Mouse (Mus musculus) C2C12 (cell line): ENCODE data around the gene Bcl2l13.

Experiments
- CEBPB ChIP-seq: IDR thresholded peaks from one replicate; pipeline ENCODE4 v1.6.1; 2011; ENCODE audit warnings: low read depth, mild to moderate bottlenecking, control low read depth, moderate library complexity
- CTCF ChIP-seq: IDR thresholded peaks from one replicate; pipeline ENCODE4 v1.5.1; 2011; ENCODE audit not compliant: control insufficient read depth, insufficient read depth, insufficient read length
- MAX ChIP-seq: IDR thresholded peaks from one replicate; pipeline ENCODE4 v1.6.1; 2011; ENCODE audit warnings: mild to moderate bottlenecking, control low read depth
- MYOD1 ChIP-seq: IDR thresholded peaks from one replicate; pipeline ENCODE4 v1.6.1; 2011; ENCODE audit warnings: low read depth; ENCODE audit not compliant: control insufficient read depth, insufficient read length
- MYOG ChIP-seq: IDR thresholded peaks from one replicate; pipeline ENCODE4 v1.6.1; 2011; ENCODE audit not compliant: control insufficient read depth, insufficient read length; ENCODE audit errors: extremely low read depth
- USF1 ChIP-seq: IDR thresholded peaks from one replicate; pipeline ENCODE4 v1.6.1; 2011; ENCODE audit warnings: low read depth, mild to moderate bottlenecking, control low read depth, moderate library complexity

- TF ChIP-seq CTCF = no peak
- no peak for TF ChIP-seq MAX
- TF ChIP-seq CEBPB = no peak
- TF ChIP-seq MYOG = no peak
- no peak for TF ChIP-seq USF1
- TF ChIP-seq MYOD1 = no peak
Measured at GRCm38 (mm10) chr6:120807738-120808081, 28.3 kb upstream of the Bcl2l13 start.
